Mouse (Mus musculus) embryonic facial prominence, embryonic 14.5 days (tissue): Measurements from ENCODE around the gene Serpinb1a. TPM values are rescaled to one million over a fixed set of nuclear protein-coding genes. Genes with fewer than 3 reads are reported as not detected.
"Not testable (repeated sequence)": the region's sequence is repeated elsewhere in the genome, so short reads cannot be mapped to it uniquely, and the experiment has no call there.

Experiments
- ATAC-seq: fragments of 200-750 bp; cut with Nextera tagmentation; 2 replicates; pipeline ENCODE4 v1.8.0; 2017; ENCODE audit warnings: low read depth, moderate number of reproducible peaks, moderate TSS enrichment
- DNase-seq: peaks from one replicate; pipeline ENCODE4 v3.0.0-alpha.2; 2015; ENCODE audit warnings: low spot score
- H3K27ac ChIP-seq: fragments of 300-500 bp; sonication (generic); replicated peaks from 2 replicates; pipeline ENCODE4 v1.5.1; 2014; ENCODE audit warnings: low read depth, mild to moderate bottlenecking, low read length, moderate library complexity
- H3K27me3 ChIP-seq: fragments of 300-500 bp; sonication (generic); replicated peaks from 2 replicates; pipeline ENCODE4 v1.6.1; 2014; ENCODE audit warnings: low read length; ENCODE audit not compliant: control insufficient read depth, insufficient read depth
- H3K36me3 ChIP-seq: fragments of 300-500 bp; sonication (generic); 2 replicates; pipeline ENCODE4 v1.6.1; 2014; ENCODE audit warnings: low read length, mixed read lengths; ENCODE audit not compliant: control insufficient read depth, insufficient read depth
- H3K4me1 ChIP-seq: fragments of 300-500 bp; sonication (generic); 2 replicates; pipeline ENCODE4 v1.6.1; 2014; ENCODE audit warnings: antibody characterized with exemption, low read length; ENCODE audit not compliant: control insufficient read depth, insufficient read depth
- H3K4me2 ChIP-seq: fragments of 300-500 bp; sonication (generic); 2 replicates; pipeline ENCODE4 v1.6.1; 2014; ENCODE audit warnings: low read depth, mild to moderate bottlenecking, low read length, moderate library complexity, mixed read lengths
- H3K4me3 ChIP-seq: fragments of 300-500 bp; sonication (generic); 2 replicates; pipeline ENCODE4 v1.5.1; 2014; ENCODE audit warnings: low read depth, mild to moderate bottlenecking, low read length
- H3K9ac ChIP-seq: fragments of 300-500 bp; sonication (generic); 2 replicates; pipeline ENCODE4 v1.6.1; 2014; ENCODE audit warnings: low read depth, mild to moderate bottlenecking, low read length, moderate library complexity, mixed read lengths
- H3K9me3 ChIP-seq: fragments of 300-500 bp; sonication (generic); 2 replicates; pipeline ENCODE4 v1.6.1; 2016; ENCODE audit warnings: low read length; ENCODE audit not compliant: control insufficient read depth
- WGBS: fragments of 180-500 bp; shearing (Covaris S2); extraction: QIAGEN DNeasy Blood & Tissue Kit; methylation state at CpG from one replicate; pipeline ENCODE4 v1.1.7; 2014; 5-methylcytosine and 5-hydroxymethylcytosine counted together
- polyA plus RNA-seq: library from polyadenylated mRNA; unstranded; fragments of >200 nt; fragmentation: Nextera tagmentation; extraction: Ambion mirVana; gene quantifications from 2 replicates; pipeline ENCODE4 v1.2.1, GENCODE M21; 2014

Serpinb1a gene
- polyA plus RNA-seq, 1 experiment from 2014 or later, result 34.9 TPM

GRCm38 (mm10) chr13:32867030-32867429, 16.0 kb upstream of the Serpinb1a start:
- H3K27ac ChIP-seq, result no peak overlapping the region
- no peak for DNase-seq
- WGBS, result 47% methylated on average over 2 of the region's 2 CpGs
- no peaks in the 10 kb centered on the region for H3K27me3 ChIP-seq
- H3K9me3 ChIP-seq, result no peaks in the 10 kb centered on the region
- no peaks in the 10 kb centered on the region for H3K4me1 ChIP-seq
- no peaks in the 10 kb centered on the region for H3K36me3 ChIP-seq
- H3K9ac ChIP-seq, result no peak overlapping the region
- no peak for ATAC-seq
- H3K4me2 ChIP-seq, result no peak overlapping the region
- no peak overlapping the region for H3K4me3 ChIP-seq

GRCm38 (mm10) chr13:32866484-32866883, 15.5 kb upstream of the Serpinb1a start:
- no peak overlapping the region for H3K4me2 ChIP-seq
- no peaks in the 10 kb centered on the region for H3K9me3 ChIP-seq
- no peak overlapping the region for H3K4me3 ChIP-seq
- no peaks in the 10 kb centered on the region for H3K4me1 ChIP-seq
- H3K9ac ChIP-seq, result no peak overlapping the region
- H3K27me3 ChIP-seq, result no peaks in the 10 kb centered on the region
- no peak overlapping the region for H3K27ac ChIP-seq
- 7% methylated on average over 9 of the region's 9 CpGs for WGBS
- H3K36me3 ChIP-seq, result no peaks in the 10 kb centered on the region
- DNase-seq (peak; percentile 82), ATAC-seq (peak; percentile 57)

- 61% methylated on average over 2 of the region's 2 CpGs for WGBS
Observed at GRCm38 (mm10) chr13:32865591-32865990, 14.6 kb upstream of the Serpinb1a start.

GRCm38 (mm10) chr13:32864529-32864928, 13.5 kb upstream of the Serpinb1a start:
- DNase-seq, H3K27ac ChIP-seq, ATAC-seq, H3K4me3 ChIP-seq, H3K4me2 ChIP-seq, H3K9ac ChIP-seq, H3K27me3 ChIP-seq, H3K9me3 ChIP-seq, H3K36me3 ChIP-seq, H3K4me1 ChIP-seq: not testable (repeated sequence)
- WGBS, result 75% methylated on average over 3 of the region's 3 CpGs

More at GRCm38 (mm10) chr13:32865591-32865990, 14.6 kb upstream of the Serpinb1a start:
- Histone ChIP-seq H3K9ac (no peak overlapping the region), H3K36me3 (no peaks in the 10 kb centered on the region), H3K4me2 (no peak overlapping the region), H3K4me1 (no peaks in the 10 kb centered on the region), H3K27me3 (no peaks in the 10 kb centered on the region), H3K27ac (no peak overlapping the region), H3K4me3 (no peak overlapping the region), H3K9me3 (no peaks in the 10 kb centered on the region)
- ATAC-seq (no peak), DNase-seq (no peak)

- ATAC-seq, result no peak
- no peak for DNase-seq
- no peak overlapping the region for H3K4me3 ChIP-seq
Observed at GRCm38 (mm10) chr13:32863456-32863855, 12.5 kb upstream of the Serpinb1a start.

GRCm38 (mm10) chr13:32860821-32861220, 9.8 kb upstream of the Serpinb1a start:
- Histone ChIP-seq H3K27me3 (no peaks in the 10 kb centered on the region), H3K4me1 (no peaks in the 10 kb centered on the region), H3K9ac (no peak overlapping the region), H3K4me2 (no peak overlapping the region), H3K9me3 (no peaks in the 10 kb centered on the region), H3K4me3 (no peak overlapping the region), H3K36me3 (no peaks in the 10 kb centered on the region), H3K27ac (no peak overlapping the region)
- WGBS, result 68% methylated on average over 3 of the region's 3 CpGs
- ATAC-seq, result no peak
- DNase-seq, result no peak

More at GRCm38 (mm10) chr13:32863456-32863855, 12.5 kb upstream of the Serpinb1a start:
- H3K27ac ChIP-seq, result no peak overlapping the region
- H3K27me3 ChIP-seq, result no peaks in the 10 kb centered on the region
- no peaks in the 10 kb centered on the region for H3K4me1 ChIP-seq
- no peak overlapping the region for H3K4me2 ChIP-seq
- H3K9me3 ChIP-seq, result no peaks in the 10 kb centered on the region
- H3K36me3 ChIP-seq, result no peaks in the 10 kb centered on the region
- H3K9ac ChIP-seq, result no peak overlapping the region

GRCm38 (mm10) chr13:32853073-32853472, 2.1 kb upstream of the Serpinb1a start:
- 60% methylated on average over 2 of the region's 2 CpGs for WGBS
- Histone ChIP-seq H3K4me1 (no peaks in the 10 kb centered on the region; the same call in 1 of the 2 replicates), H3K9me3 (no peaks in the 10 kb centered on the region), H3K36me3 (no peaks in the 10 kb centered on the region), H3K9ac (no peak overlapping the region), H3K4me3 (no peak overlapping the region), H3K27me3 (no peaks in the 10 kb centered on the region), H3K27ac (no peak overlapping the region), H3K4me2 (no peak overlapping the region)
- DNase-seq, result peak; percentile 15
- no peak for ATAC-seq

GRCm38 (mm10) chr13:32852539-32852938, 1.6 kb upstream of the Serpinb1a start:
- Histone ChIP-seq H3K27me3 (no peaks in the 10 kb centered on the region), H3K4me2 (no peak overlapping the region), H3K36me3 (no peaks in the 10 kb centered on the region), H3K4me1 (no peaks in the 10 kb centered on the region; the same call in 1 of the 2 replicates), H3K4me3 (no peak overlapping the region), H3K9ac (no peak overlapping the region), H3K9me3 (no peaks in the 10 kb centered on the region), H3K27ac (no peak overlapping the region)
- WGBS, result 93% methylated on average over 4 of the region's 4 CpGs
- DNase-seq (no peak), ATAC-seq (no peak)

- H3K4me2 ChIP-seq, result no peak overlapping the region
- H3K27me3 ChIP-seq, result no peaks in the 10 kb centered on the region
- no peaks in the 10 kb centered on the region; the same call in 1 of the 2 replicates for H3K4me1 ChIP-seq
- no peak overlapping the region for H3K9ac ChIP-seq
- WGBS, result 14% methylated on average over 7 of the region's 7 CpGs
- no peaks in the 10 kb centered on the region for H3K36me3 ChIP-seq
- H3K9me3 ChIP-seq, result no peaks in the 10 kb centered on the region
- ATAC-seq, result no peak
- no peak overlapping the region for H3K27ac ChIP-seq
- peak; percentile 72 for DNase-seq
- no peak overlapping the region for H3K4me3 ChIP-seq
Observed at GRCm38 (mm10) chr13:32851967-32852366, 982 bp upstream of the Serpinb1a start.
